Mouse (Mus musculus) lung, embryonic 14.5 days (tissue): ENCODE results near the gene Rad23a. TPM values are rescaled to one million over a fixed set of nuclear protein-coding genes. Genes with fewer than 3 reads are reported as not detected.

ENCODE experiments used
- ATAC-seq: fragments of 200-750 bp; cut with Nextera tagmentation; 2 replicates; pipeline ENCODE4 v1.8.0; 2017; ENCODE audit warnings: mild to moderate bottlenecking, moderate TSS enrichment, moderate library complexity; ENCODE audit not compliant: insufficient read depth
- DNase-seq: peaks from one replicate; pipeline ENCODE4 v3.0.0-alpha.2; 2015
- H3K27ac ChIP-seq: fragments of 300-500 bp; sonication (generic); 2 replicates; pipeline ENCODE4 v1.5.1; 2014; ENCODE audit warnings: low read depth, mild to moderate bottlenecking, moderate library complexity
- H3K27me3 ChIP-seq: fragments of 300-500 bp; sonication (generic); 2 replicates; pipeline ENCODE4 v1.6.1; 2014; ENCODE audit warnings: low read length, control low read depth; ENCODE audit not compliant: insufficient read depth
- H3K36me3 ChIP-seq: fragments of 300-500 bp; sonication (generic); 2 replicates; pipeline ENCODE4 v1.6.1; 2014; ENCODE audit warnings: control low read depth; ENCODE audit not compliant: insufficient read depth
- H3K4me1 ChIP-seq: fragments of 300-500 bp; sonication (generic); 2 replicates; pipeline ENCODE4 v1.6.1; 2014; ENCODE audit warnings: antibody characterized with exemption, control low read depth; ENCODE audit not compliant: insufficient read depth
- H3K4me2 ChIP-seq: fragments of 300-500 bp; sonication (generic); 2 replicates; pipeline ENCODE4 v1.6.1; 2014; ENCODE audit warnings: mild to moderate bottlenecking
- H3K4me3 ChIP-seq: fragments of 300-500 bp; sonication (generic); 2 replicates; pipeline ENCODE4 v1.5.1; 2014; ENCODE audit warnings: low read depth, low read length
- H3K9ac ChIP-seq: fragments of 300-500 bp; sonication (generic); 2 replicates; pipeline ENCODE4 v1.6.1; 2014
- H3K9me3 ChIP-seq: fragments of 300-500 bp; sonication (generic); 2 replicates; pipeline ENCODE4 v1.6.1; 2016; ENCODE audit warnings: low read depth, low read length, control low read depth
- CTCF ChIP-seq: IDR thresholded peaks from 2 replicates; pipeline ENCODE4 v1.5.1; 2016; ENCODE audit warnings: antibody characterized with exemption, low read depth
- WGBS: fragments of 180-500 bp; shearing (Covaris S2); extraction: QIAGEN DNeasy Blood & Tissue Kit; methylation state at CpG from one replicate; pipeline ENCODE4 v1.1.7; 2014; 5-methylcytosine and 5-hydroxymethylcytosine counted together
- microRNA-seq: library from miRNA; unstranded; fragments of <30 nt; microRNA quantifications from one replicate; pipeline ENCODE4, GENCODE M21; 2016; ENCODE audit warnings: borderline number of aligned reads
- polyA plus RNA-seq: library from polyadenylated mRNA; unstranded; fragments of >200 nt; fragmentation: Nextera tagmentation; extraction: Ambion mirVana; gene quantifications from 2 replicates; pipeline ENCODE4 v1.2.1, GENCODE M21; 2014

Gene Rad23a
- polyA plus RNA-seq, 1 experiment from 2014 or later = 123 TPM

DNA sequence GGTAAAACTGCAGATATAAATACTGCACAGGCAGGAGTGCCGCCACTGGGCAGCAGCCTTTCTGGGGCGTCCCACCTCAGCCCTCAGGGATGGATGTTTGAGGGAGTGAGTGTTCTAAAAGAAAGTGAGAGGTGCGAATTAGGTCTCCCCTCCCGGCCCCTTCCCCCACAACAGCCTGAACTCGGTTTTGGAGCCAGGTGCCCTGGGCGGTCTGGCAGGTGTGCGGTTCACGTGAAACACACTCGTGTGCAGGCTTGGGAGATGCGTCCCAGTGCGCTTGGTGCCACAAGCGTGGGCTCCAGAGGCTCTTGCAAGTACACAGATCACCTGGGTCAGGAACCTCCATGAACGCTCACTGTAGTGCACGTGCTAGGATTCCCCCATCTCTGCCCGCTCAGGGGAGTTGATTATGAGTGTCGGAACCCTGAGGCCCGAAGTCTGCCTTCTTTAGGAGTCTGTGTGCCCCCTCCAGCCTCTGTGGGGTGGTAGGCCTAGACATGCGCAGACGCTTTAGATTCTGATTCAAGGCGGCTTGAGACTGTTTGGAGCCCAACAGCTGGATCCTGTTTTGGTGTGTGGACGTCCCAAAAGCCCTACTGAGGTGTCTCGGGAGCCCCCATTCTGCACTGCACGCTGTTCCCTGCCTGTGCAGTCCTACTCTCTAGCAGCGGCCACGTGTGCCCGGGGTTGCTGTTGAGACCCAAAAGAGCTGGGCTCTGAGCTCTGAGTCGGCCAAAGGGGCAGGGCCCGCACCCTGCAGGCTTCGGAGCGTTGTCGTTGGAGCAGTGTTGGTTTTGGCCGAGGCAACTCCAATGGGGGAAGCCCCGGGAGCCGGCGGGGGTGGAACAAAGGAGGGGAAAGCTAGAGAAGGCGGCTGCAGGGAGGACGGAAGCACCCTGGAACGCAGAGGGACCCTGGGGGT lies 54.4 kb downstream of the Rad23a start:
- no peak overlapping the region for H3K27ac ChIP-seq
- H3K36me3 ChIP-seq = no peaks in the 10 kb centered on the region; the same call in 1 of the 2 replicates
- H3K4me3 ChIP-seq = peak overlapping the region; percentile 16
- H3K4me2 ChIP-seq = peak overlapping the region; percentile 45
- TF ChIP-seq CTCF = no peak
- DNase-seq (peak; percentile 66), ATAC-seq (peak; percentile 43)
- no peaks in the 10 kb centered on the region for H3K9me3 ChIP-seq
- peaks cover 53% of the 10 kb centered on the region for H3K4me1 ChIP-seq
- 16% methylated on average over 38 of the region's 38 CpGs for WGBS
- no peak overlapping the region for H3K9ac ChIP-seq
- H3K27me3 ChIP-seq = peaks cover 77% of the 10 kb centered on the region

DNA sequence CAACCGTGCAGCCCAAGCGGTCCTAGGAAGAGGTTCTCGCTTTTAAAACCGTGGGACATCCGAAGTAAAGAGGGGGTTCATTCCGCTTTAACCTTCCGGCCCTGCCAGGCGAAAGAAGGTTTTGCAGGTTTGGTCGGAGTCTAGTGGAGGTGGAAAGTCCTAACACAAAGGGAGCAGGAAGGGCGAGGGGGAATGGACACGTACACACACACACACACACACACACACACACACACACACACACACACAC lies 55.0 kb downstream of the Rad23a start:
- Histone ChIP-seq H3K9me3 (no peaks in the 10 kb centered on the region), H3K4me2 (no peak overlapping the region; the same call in 1 of the 2 replicates), H3K4me1 (peaks cover 48% of the 10 kb centered on the region), H3K9ac (no peak overlapping the region), H3K27me3 (peaks cover 83% of the 10 kb centered on the region), H3K27ac (no peak overlapping the region), H3K4me3 (peak overlapping the region; percentile 16; the same call in 1 of the 2 replicates), H3K36me3 (no peaks in the 10 kb centered on the region; the same call in 1 of the 2 replicates)
- 25% methylated on average over 11 of the region's 11 CpGs for whole genome bisulfite sequencing
- DNase-seq (no peak), ATAC-seq (no peak)
- TF ChIP-seq CTCF = no peak

GRCm38 (mm10) chr8:84784681-84785505 lies 55.6 kb downstream of the Rad23a start:
- no peak overlapping the region for H3K27ac ChIP-seq
- H3K4me3 ChIP-seq = peak overlapping the region; percentile 24
- H3K9ac ChIP-seq = peak overlapping the region; percentile 3; the same call in 1 of the 2 replicates
- TF ChIP-seq CTCF = no peak
- H3K4me2 ChIP-seq = peak overlapping the region; percentile 50
- H3K9me3 ChIP-seq = no peaks in the 10 kb centered on the region
- WGBS = 10% methylated on average over 48 of the region's 48 CpGs
- H3K36me3 ChIP-seq = no peaks in the 10 kb centered on the region; the same call in 1 of the 2 replicates
- peak; percentile 23 for DNase-seq
- peaks cover 43% of the 10 kb centered on the region for H3K4me1 ChIP-seq
- peaks cover 88% of the 10 kb centered on the region for H3K27me3 ChIP-seq
- ATAC-seq = no peak; the same call in 1 of the 2 replicates

Small RNA genes within 50 kb of the gene (microRNA-seq; reads per million reads assigned to microRNA genes)
- gene Mir7069 = 4.0 reads per million, percentile 14 among the genes with 10 or more reads in this experiment

Other genes with a start within 250 kb of the Rad23a start
- 81.7 and 83.8 TPM in 2 replicates for gene Ier2, start 177.8 kb downstream of the Rad23a start, polyA plus RNA-seq
- 66.1 and 68.6 TPM in 2 replicates for gene Trmt1, start 154.4 kb downstream of the Rad23a start, polyA plus RNA-seq
- gene Nacc1, start 152.8 kb downstream of the Rad23a start, polyA plus RNA-seq = 29.8 and 33.8 TPM in 2 replicates
- gene Lyl1, start 139.2 kb downstream of the Rad23a start, polyA plus RNA-seq = 12.0 and 12.5 TPM in 2 replicates
- gene G430095P16Rik, start 117.7 kb downstream of the Rad23a start, polyA plus RNA-seq = 2.7 and 2.8 TPM in 2 replicates
- 42.3 and 44.1 TPM in 2 replicates for gene Nfix, start 40.3 kb downstream of the Rad23a start, polyA plus RNA-seq
- gene Dand5, start 17.8 kb downstream of the Rad23a start, polyA plus RNA-seq = 4.5 and 4.6 TPM in 2 replicates
- 44.2 and 45.0 TPM in 2 replicates for gene Gadd45gip1, start 9.1 kb downstream of the Rad23a start, polyA plus RNA-seq
- gene Calr, start 6.3 kb upstream of the Rad23a start, polyA plus RNA-seq = 886 and 920 TPM in 2 replicates
- 92.9 and 103 TPM in 2 replicates for gene Farsa, start 16.3 kb upstream of the Rad23a start, polyA plus RNA-seq
- gene Syce2, start 31.4 kb upstream of the Rad23a start, polyA plus RNA-seq = 79.9 and 94.8 TPM in 2 replicates
- 28.1 and 30.4 TPM in 2 replicates for gene Gcdh, start 53.3 kb upstream of the Rad23a start, polyA plus RNA-seq
- gene Klf1, start 61.3 kb upstream of the Rad23a start, polyA plus RNA-seq = 1.8 and 1.9 TPM in 2 replicates
- 12.0 and 15.3 TPM in 2 replicates for gene Dnase2a, start 67.9 kb upstream of the Rad23a start, polyA plus RNA-seq
- 0.30 and 0.39 TPM in 2 replicates for gene Mast1, start 96.7 kb upstream of the Rad23a start, polyA plus RNA-seq
- not detected in 2 replicates for gene Rtbdn, start 106.3 kb upstream of the Rad23a start, polyA plus RNA-seq
- not detected in 2 replicates for gene Gm49661, start 128.8 kb upstream of the Rad23a start, polyA plus RNA-seq
- gene Prdx2, start 128.9 kb upstream of the Rad23a start, polyA plus RNA-seq = 819 and 843 TPM in 2 replicates
- gene Rnaseh2a, start 129.1 kb upstream of the Rad23a start, polyA plus RNA-seq = 117 and 121 TPM in 2 replicates
- gene Junb, start 138.1 kb upstream of the Rad23a start, polyA plus RNA-seq = 12.8 and 15.4 TPM in 2 replicates
- 15.2 and 18.0 TPM in 2 replicates for gene Hook2, start 149.9 kb upstream of the Rad23a start, polyA plus RNA-seq
- not detected in 2 replicates for gene Best2, start 173.9 kb upstream of the Rad23a start, polyA plus RNA-seq
- gene Asna1, start 184.6 kb upstream of the Rad23a start, polyA plus RNA-seq = 97.2 and 98.0 TPM in 2 replicates
- 153 and 156 TPM in 2 replicates for gene Trir, start 186.2 kb upstream of the Rad23a start, polyA plus RNA-seq
- 17.9 and 20.2 TPM in 2 replicates for gene Tnpo2, start 196.2 kb upstream of the Rad23a start, polyA plus RNA-seq
- 23.1 and 23.7 TPM in 2 replicates for gene Fbxw9, start 219.4 kb upstream of the Rad23a start, polyA plus RNA-seq
- gene Gm5741, start 227.3 kb upstream of the Rad23a start, polyA plus RNA-seq = 0.72 TPM in 1 of 2 replicates, not detected in the other
- gene Dhps, start 231.1 kb upstream of the Rad23a start, polyA plus RNA-seq = 60.3 and 61.5 TPM in 2 replicates
- 155 and 158 TPM in 2 replicates for gene Wdr83os, start 240.1 kb upstream of the Rad23a start, polyA plus RNA-seq
- gene Wdr83, start 240.6 kb upstream of the Rad23a start, polyA plus RNA-seq = 42.9 and 45.3 TPM in 2 replicates
- gene Man2b1, start 242.6 kb upstream of the Rad23a start, polyA plus RNA-seq = 32.7 and 33.9 TPM in 2 replicates